Mouse (Mus musculus): Measurements from ENCODE around the gene Fbxw2.
"Not testable (repeated sequence)": the region's sequence is repeated elsewhere in the genome, so short reads cannot be mapped to it uniquely, and the experiment has no call there.

The Fbxw2 gene

DNA sequence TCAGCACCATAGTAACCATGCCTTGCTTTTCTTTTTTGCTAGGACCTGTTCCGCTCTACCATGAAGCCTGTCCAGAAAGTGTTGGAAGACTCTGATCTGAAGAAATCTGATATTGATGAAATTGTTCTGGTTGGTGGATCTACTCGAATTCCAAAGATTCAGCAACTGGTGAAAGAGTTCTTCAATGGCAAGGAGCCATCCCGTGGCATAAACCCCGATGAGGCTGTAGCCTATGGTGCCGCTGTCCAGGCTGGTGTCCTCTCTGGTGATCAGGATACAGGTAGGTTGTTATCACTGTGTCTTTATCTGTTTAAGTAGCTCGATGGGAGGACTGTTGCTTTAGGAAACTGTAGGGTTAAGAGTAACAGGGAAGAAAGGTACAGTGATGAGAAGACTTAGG lies 51.6 kb downstream of the Fbxw2 start:
- no peak for DNase-seq (ENCODE audit: low read depth, low spot score)

DNA sequence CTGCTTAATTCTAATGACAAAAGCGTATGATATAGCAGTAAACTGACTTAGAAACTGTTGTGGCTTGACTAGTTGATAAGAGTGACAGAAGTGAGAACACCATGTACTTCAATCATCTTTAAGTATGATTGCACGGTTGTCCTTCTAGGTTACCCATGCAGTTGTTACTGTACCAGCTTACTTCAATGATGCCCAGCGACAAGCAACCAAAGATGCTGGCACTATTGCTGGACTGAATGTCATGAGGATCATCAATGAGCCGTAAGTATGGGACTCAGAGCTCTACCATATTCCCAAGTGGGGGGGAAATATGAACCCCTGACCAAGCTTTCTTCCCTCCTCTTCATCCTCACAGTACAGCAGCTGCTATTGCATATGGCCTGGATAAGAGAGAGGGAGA lies 52.4 kb downstream of the Fbxw2 start:
- no peak for DNase-seq (ENCODE audit: low read depth, low spot score)

DNA sequence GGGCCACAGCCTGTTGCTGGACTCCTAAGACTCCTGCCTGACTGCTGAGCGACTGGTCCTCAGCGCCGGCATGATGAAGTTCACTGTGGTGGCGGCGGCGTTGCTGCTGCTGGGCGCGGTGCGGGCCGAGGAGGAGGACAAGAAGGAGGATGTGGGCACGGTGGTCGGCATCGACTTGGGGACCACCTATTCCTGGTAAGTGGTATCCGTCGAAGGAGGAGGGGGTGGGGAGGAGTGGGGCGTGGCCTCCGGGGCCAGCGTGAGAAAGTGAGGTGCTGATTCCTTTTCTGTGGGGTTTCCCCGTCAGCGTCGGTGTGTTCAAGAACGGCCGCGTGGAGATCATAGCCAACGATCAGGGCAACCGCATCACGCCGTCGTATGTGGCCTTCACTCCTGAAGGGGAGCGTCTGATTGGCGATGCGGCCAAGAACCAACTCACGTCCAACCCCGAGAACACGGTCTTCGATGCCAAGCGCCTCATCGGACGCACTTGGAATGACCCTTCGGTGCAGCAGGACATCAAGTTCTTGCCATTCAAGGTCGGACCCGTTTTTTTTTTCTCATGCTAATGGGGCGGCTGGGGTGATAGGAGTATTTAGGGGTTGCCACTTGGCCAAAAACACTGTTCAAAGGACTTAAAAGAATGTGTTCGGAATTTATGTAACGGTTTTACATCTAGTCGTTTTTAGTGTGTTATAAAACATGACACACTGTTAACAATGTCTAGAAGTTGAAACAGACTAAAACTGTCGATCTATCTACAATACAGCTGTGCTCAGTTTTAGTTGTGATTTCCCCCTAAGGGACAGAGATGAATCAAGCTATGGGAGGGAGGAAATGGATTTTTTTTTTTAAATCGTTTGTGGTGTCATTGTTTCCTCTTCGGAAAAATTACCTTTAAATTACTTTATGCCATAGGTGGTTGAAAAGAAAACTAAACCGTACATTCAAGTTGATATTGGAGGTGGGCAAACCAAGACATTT lies 53.6 kb downstream of the Fbxw2 start:
- peak; percentile 66 for DNase-seq (ENCODE audit: low read depth, low spot score)

DNA sequence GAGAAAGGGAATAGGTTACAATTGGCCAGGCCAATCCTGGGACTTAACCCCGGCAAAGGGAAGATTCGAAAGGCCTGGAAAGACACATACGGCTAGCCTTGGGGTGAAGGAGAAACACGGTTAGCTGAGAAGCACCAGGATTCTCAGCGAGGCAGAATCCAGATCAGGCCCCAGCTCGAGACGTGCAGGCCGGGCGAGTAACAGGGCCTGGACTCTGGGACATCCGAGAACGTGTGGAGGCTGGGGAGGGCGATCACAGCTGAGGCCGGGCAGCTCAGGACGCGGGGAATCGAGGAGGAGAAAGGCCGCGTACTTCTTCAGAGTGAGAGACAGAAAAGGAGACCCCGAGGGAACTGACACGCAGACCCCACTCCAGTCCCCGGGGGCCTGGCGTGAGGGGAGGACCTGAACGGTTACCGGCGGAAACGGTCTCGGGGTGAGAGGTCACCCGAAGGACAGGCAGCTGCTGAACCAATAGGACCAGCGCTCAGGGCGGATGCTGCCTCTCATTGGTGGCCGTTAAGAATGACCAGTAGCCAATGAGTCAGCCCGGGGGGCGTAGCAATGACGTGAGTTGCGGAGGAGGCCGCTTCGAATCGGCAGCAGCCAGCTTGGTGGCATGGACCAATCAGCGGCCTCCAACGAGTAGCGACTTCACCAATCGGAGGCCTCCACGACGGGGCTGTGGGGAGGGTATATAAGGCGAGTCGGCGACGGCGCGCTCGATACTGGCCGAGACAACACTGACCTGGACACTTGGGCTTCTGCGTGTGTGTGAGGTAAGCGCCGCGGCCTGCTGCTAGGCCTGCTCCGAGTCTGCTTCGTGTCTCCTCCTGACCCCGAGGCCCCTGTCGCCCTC lies 54.5 kb downstream of the Fbxw2 start, which contains the start of gene Hspa5:
Hspa5 (plus strand) TSS at position 603 of the 859 bp plus-strand sequence.
- peak; percentile 100 for DNase-seq (ENCODE audit: low read depth, low spot score)

DNA sequence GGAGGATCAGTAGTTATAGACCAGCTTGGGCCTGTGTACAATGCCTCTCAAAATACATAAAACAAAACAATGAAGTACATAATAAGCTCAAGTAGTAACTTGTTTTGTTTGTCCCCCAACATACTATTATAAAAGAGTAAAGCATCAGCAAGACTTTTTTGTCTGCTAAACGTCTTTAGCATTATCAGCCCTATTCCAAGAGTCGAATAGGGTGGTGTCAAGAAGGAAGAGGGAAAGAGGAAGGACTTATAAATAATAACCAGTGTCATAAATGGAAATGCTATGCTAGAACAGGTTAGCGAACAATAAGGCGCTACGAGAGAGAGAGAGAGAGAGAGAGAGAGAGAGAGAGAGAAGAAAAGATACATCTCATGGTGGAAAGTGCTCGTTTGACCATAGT lies 55.2 kb downstream of the Fbxw2 start:
- no peak for DNase-seq (ENCODE audit: low read depth, low spot score)

DNA sequence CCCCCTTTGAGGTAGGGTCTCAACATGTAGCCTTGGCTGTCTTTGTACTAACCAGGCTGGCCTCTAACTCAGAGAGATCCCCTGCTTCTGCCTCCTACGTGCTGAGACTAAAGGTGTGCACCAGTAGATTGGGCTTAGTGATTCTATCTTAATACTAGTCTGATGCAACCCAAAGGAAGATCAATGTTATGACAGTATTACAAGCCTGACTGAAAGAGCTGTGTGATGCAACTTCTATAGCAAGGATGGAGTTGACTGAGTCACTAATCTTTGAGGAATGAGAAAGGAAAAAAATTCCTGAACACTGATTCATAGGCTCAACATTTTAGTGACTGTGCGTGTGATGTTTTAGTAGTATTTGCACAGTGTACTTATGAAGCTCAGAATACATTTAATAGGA lies 56.1 kb downstream of the Fbxw2 start:
- DNase-seq (ENCODE audit: low read depth, low spot score), result no peak

DNA sequence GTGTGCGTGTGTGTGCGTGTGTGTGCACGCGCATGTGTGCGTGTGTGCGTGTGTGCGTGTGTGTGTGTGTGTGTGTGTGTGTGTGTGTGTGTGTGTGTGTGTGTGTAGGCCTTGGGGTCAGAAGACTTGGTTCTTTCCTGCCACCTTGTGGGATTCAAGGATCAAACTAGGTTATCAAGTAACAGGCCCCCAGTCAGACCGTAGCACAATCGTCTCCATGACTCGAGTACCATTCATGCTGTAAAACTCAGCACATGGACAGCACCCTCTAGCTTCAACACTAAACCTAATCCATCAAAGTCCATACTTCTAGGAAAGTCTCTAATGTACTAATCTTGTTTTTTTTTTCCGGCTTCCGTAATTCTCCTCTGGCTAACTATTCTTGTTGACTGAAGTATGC lies 61.3 kb downstream of the Fbxw2 start:
- no peak for DNase-seq (ENCODE audit: low read depth, low spot score)

DNA sequence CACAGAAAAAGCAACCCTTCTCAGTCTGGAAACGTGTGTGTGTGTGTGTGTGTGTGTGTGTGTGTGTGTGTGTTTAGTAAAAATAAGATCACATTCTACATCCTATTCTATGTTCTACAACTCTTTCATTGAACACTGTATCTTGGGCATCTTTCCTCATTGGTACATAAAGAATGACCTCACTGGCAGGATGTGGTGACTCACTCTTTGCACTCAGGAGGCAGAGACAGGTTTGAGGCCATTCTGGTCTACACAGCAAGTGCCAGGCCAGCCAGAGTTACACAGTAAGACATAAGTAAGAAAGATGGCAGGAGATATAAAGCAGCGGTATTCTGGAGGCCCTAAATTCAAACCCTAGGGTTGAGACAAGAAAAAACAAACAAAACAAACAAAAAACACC lies 63.2 kb downstream of the Fbxw2 start:
- no peak for DNase-seq (ENCODE audit: low read depth, low spot score)

DNA sequence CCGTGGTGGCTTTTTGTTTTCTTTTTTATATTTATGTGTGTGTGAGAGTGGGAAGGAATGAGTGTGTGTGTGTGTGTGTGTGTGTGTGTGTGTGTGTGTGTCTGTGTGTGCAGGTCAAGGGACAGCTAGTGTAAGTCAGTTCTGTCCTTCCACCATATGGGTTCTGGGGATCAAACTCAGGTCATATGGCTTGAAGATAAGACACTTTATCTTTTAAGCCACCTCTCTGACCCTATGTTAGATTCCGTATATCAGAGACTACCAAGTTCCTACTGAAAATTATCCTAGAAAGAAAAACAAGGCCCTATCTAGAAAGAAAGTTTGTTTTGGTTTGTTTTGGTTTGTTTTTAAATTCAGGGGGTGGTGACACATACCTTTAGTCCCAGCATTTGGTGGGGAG lies 63.9 kb downstream of the Fbxw2 start:
- no peak for DNase-seq (ENCODE audit: low read depth, low spot score)

DNA sequence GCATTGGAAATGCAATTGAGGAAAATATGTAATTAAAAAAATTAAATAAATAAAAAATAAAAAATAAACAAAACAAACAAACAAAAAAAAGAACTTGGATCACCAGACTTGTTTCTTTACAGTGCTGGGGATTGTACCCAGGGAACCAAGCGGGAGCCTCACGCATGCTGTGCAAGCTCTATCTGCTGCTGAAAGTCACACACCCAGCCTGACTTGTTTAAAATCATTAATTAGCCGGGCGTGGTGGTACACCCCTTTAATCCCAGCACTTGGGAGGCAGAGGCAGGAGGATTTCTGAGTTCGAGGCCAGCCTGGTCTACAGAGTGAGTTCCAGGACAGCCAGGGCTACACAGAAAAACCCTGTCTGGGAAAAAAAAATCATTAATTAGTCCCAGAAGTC lies 64.8 kb downstream of the Fbxw2 start:
- DNase-seq (ENCODE audit: low read depth, low spot score), result not testable (repeated sequence)

DNA sequence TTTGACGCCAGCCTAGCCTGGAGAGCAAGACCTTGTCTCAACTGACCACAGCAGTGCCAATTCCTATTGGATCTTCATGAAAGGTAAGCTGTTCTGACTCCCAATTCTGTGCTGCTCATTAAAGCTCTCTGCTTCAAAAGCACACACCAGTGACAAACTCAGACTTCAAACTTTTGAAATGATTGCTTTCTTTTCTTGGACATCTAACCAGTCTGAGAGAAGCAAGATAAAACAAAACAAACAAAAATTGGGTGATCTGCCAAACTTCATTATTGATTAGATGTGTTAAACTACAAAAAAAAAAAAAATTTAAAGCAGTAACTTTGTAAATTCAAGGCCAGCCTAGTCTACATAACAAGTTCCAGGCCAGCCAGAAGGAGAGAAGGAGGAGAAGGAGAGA lies 68.8 kb downstream of the Fbxw2 start:
- no peak for DNase-seq (ENCODE audit: low read depth, low spot score)

DNA sequence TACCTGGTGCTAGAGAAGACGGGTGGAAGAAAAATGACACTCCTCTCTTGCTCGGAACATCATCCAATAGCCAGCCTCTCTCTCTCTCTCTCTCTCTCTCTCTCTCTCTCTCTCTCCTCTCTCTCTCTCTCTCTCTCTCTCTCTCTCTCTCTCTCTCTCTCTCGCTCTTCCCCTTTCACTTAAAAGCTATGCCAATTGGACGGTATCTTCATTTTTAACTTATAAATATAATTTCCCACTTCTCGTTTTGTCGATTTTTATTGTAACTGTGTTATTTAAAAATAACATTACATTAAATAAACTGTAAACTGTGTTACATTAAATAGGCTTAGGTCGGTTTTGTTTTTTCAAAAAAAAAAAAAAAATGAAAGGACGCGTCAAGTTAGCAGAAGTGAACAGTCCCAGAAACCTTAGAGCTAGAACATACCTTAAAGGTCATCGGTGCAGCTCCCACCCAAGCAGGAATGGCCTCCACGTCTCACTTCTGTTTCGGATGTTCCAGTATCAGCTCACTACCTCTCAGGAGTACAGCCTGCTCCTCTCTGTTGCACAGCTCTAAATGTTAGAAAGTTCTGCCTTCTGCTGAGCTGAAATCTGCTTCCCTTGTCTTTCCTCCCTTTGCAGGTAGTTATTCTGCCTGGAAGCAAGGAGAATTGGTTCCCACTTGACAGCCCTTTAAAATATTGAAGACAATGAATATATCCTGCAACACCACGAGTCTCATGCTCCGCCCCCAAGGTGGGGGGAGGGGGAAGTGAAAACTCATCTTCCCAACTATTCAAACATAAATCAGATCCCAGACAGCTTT lies 71.4 kb downstream of the Fbxw2 start, which contains the start of gene Gapvd1:
Gapvd1 (minus strand) TSS at position 682 of the 808 bp plus-strand sequence.
- DNase-seq (ENCODE audit: low read depth, low spot score), result peak; percentile 72

All from mesoderm, embryonic 11.5 days (tissue).